Mouse (Mus musculus) midbrain, embryonic 11.5 days (tissue): ENCODE measurements around the gene Tefm. TPM values are rescaled to one million over a fixed set of nuclear protein-coding genes. Genes with fewer than 3 reads are reported as not detected.

ENCODE experiments used
- ATAC-seq: fragments of 200-750 bp; cut with Nextera tagmentation; 2 replicates; pipeline ENCODE4 v1.8.0; 2017; ENCODE audit warnings: moderate TSS enrichment, moderate library complexity; ENCODE audit not compliant: low FRiP score
- DNase-seq: peaks from one replicate; pipeline ENCODE4 v3.0.0; 2015; ENCODE audit warnings: low spot score; ENCODE audit errors: missing footprints
- H3K27ac ChIP-seq: fragments of 300-500 bp; sonication (generic); 2 replicates; pipeline ENCODE4 v1.5.1; 2014; ENCODE audit warnings: low read depth, low read length
- H3K27me3 ChIP-seq: fragments of 300-500 bp; sonication (generic); 2 replicates; pipeline ENCODE4 v1.6.1; 2014; ENCODE audit warnings: mild to moderate bottlenecking, low read length, moderate library complexity, mixed read lengths; ENCODE audit not compliant: control insufficient read depth, insufficient read depth
- H3K36me3 ChIP-seq: fragments of 300-500 bp; sonication (generic); 2 replicates; pipeline ENCODE4 v1.6.1; 2014; ENCODE audit warnings: mild to moderate bottlenecking, low read length, moderate library complexity, mixed read lengths; ENCODE audit not compliant: control insufficient read depth, insufficient read depth
- H3K4me1 ChIP-seq: fragments of 300-500 bp; sonication (generic); 2 replicates; pipeline ENCODE4 v1.6.1; 2014; ENCODE audit warnings: low read length; ENCODE audit not compliant: control insufficient read depth, insufficient read depth
- H3K4me2 ChIP-seq: fragments of 300-500 bp; sonication (generic); 2 replicates; pipeline ENCODE4 v1.6.1; 2014; ENCODE audit warnings: mild to moderate bottlenecking, moderate library complexity
- H3K4me3 ChIP-seq: fragments of 300-500 bp; sonication (generic); 2 replicates; pipeline ENCODE4 v1.5.1; 2014; ENCODE audit warnings: low read depth, low read length
- H3K9ac ChIP-seq: fragments of 300-500 bp; sonication (generic); 2 replicates; pipeline ENCODE4 v1.6.1; 2014; ENCODE audit warnings: low read length
- H3K9me3 ChIP-seq: fragments of 300-500 bp; sonication (generic); 2 replicates; pipeline ENCODE4 v1.6.1; 2016; ENCODE audit warnings: low read length; ENCODE audit not compliant: control insufficient read depth
- WGBS: fragments of 180-500 bp; shearing (Covaris S2); extraction: QIAGEN DNeasy Blood & Tissue Kit; methylation state at CpG from one replicate; pipeline ENCODE4 v1.1.7; 2014; 5-methylcytosine and 5-hydroxymethylcytosine counted together
- polyA plus RNA-seq: library from polyadenylated mRNA; unstranded; fragments of >200 nt; fragmentation: Nextera tagmentation; extraction: Ambion mirVana; gene quantifications from 2 replicates; pipeline ENCODE4 v1.2.1, GENCODE M21; 2014

The Tefm gene
- polyA plus RNA-seq, 1 experiment from 2014 or later = 30.3 TPM

DNA sequence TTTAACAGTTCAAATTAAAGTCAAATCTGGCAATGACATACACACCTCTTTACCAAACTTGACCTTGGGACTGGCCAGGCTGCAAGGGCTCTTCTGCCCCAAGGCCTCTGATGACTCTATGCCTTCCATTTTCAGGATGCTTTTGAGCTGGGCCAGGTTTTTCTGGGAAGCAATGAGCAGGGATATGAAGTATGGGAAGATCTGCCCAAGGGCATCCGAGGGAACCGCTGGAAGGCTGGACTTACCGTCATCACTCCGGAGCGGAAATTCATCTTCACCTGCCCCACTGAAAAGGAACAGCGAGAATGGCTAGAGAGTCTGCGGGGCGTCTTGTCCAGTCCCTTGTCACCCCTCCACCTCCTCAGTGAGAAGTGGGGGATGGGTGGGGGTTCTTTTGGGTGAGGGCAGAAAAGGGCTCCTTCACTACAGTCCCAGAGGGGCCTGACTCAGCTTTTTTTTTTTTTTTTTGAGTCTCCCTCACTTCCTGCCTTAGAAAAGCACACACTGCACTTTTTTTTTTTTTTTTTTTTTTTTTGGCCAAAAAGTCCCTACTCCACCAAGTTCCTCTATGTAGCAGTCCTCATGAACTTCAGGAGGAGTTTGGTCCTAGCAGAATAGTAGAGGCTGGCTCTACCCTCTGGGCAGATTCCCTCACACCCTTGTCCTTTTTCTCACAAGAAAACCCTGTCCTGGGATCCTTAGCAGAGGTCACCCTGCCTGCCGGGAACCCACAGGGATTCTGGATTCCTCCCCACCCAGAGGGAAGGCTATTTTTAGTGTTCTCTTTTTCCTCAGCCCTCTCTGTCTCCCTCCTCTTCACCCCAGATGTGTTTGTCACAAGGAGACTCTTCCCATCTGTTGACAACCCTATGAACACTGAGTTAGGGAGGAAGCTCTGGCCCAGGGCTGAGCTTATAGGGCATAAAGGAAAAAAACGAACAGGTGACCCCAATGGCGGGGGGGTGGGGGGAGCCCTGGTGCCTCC, 35.2 kb upstream of the Tefm start:
- Histone ChIP-seq H3K9ac (no peak overlapping the region), H3K27me3 (no peaks in the 10 kb centered on the region), H3K4me3 (no peak overlapping the region), H3K4me1 (no peaks in the 10 kb centered on the region), H3K27ac (no peak overlapping the region), H3K4me2 (no peak overlapping the region), H3K36me3 (no peaks in the 10 kb centered on the region), H3K9me3 (no peaks in the 10 kb centered on the region)
- DNase-seq (no peak), ATAC-seq (no peak)
- WGBS = 75% methylated on average over 11 of the region's 11 CpGs

DNA sequence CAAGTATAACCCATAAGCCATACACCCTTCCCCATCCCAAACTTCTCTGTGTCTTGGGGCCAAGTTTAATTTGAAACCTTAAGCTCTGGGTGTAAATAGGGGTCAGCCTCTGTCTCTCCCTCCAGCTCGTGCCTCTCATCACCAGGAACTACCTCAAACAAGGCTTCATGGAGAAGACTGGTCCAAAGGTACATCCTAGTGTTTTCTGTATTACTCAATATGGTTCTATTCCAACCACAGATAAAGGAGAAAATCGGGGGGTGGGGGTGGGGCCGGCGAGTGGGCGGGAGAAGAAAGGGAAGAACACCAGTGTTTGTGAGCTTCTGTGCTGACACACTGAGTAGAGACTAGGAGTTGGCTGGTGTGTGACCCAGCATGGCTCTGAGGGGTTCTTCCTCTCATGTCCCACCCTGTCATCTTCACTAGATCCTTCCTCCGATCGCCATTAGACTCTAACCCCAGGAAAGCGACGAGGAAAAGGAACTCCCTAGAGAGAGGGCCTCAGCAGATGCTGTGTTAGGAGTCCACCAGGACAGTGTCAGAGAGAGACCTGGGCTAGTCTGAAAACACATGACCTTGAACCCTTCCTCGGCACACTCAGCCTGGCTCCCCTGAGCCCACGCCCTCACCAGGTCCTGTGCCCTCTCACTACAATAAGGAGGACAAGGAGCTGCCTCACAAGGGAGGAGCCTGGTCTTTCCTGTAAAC, 32.1 kb upstream of the Tefm start:
- Histone ChIP-seq H3K27me3 (no peaks in the 10 kb centered on the region), H3K27ac (no peak overlapping the region), H3K4me2 (no peak overlapping the region), H3K36me3 (no peaks in the 10 kb centered on the region), H3K4me1 (no peaks in the 10 kb centered on the region), H3K9ac (no peak overlapping the region), H3K9me3 (no peaks in the 10 kb centered on the region), H3K4me3 (no peak overlapping the region)
- 83% methylated on average over 11 of the region's 11 CpGs for WGBS
- DNase-seq (no peak), ATAC-seq (no peak)

DNA sequence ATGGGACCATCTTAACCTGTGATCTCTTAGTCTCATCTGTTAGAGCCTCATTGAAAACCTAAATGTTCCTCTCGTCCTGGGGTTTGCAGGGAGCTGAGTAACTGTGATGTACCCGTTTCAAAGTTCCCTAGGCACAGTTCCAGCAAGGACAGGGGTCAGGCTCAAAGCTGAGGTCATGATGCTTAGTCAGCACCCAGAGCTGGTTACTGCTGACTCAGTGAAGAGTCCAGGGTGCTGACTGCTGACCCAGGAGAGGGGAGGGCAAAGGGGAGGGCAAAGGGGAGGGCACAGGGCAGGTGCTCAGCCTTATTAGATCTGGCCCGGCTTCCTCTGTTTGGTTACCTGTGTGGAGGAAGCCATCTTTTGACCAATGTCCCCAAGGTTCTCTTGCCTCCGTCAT, 29.9 kb upstream of the Tefm start:
- H3K4me3 ChIP-seq = no peak overlapping the region
- ATAC-seq (no peak), DNase-seq (no peak)
- no peak overlapping the region for H3K9ac ChIP-seq
- 66% methylated on average over 4 of the region's 4 CpGs for WGBS
- no peaks in the 10 kb centered on the region for H3K36me3 ChIP-seq
- no peaks in the 10 kb centered on the region for H3K9me3 ChIP-seq
- H3K4me2 ChIP-seq = no peak overlapping the region
- no peaks in the 10 kb centered on the region for H3K27me3 ChIP-seq
- no peak overlapping the region for H3K27ac ChIP-seq
- no peaks in the 10 kb centered on the region for H3K4me1 ChIP-seq

DNA sequence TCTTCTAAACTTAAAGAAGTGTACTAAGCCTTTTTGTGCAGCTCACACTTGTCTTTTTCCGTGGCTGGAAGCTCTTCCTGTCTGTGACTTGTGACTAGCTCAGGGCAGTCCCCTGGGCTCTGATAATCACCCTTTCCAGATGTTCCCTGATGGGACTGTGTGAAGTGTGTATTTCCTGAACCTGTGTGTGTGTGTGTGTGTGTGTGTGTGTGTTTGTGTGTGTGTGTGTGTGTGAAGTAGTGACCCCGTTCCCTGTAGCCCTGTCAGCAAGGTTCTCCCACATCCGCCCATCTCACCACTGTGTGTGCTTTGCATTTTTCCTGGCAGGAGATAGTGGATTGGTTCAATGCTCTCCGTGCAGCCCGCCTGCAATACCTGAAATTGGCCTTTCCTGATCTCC, 28.4 kb upstream of the Tefm start:
- Histone ChIP-seq H3K4me2 (no peak overlapping the region), H3K9me3 (no peaks in the 10 kb centered on the region), H3K9ac (no peak overlapping the region), H3K36me3 (no peaks in the 10 kb centered on the region), H3K27ac (no peak overlapping the region), H3K4me1 (no peaks in the 10 kb centered on the region), H3K4me3 (no peak overlapping the region), H3K27me3 (no peaks in the 10 kb centered on the region)
- ATAC-seq = no peak
- 80% methylated on average over 5 of the region's 5 CpGs for WGBS
- DNase-seq = no peak

DNA sequence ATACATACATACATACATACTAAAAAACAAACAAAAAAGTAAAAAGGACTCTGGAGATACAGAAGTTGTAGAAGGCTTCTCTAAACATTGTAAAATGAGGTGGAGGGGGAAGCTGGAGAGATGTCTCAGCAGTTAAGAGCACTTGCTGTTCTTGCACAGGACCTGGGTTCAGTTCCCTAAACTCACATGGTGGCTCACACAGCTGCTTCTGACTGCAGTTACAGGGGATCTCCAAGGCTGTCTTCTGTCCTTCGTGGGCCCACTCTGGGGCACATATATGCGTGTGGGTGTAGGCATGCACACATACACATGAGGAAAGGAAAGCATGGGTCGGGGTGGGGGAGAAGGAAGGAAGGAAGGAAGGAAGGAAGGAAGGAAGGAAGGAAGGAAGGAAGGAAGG, 27.7 kb upstream of the Tefm start:
- Histone ChIP-seq H3K9ac (no peak overlapping the region), H3K4me2 (no peak overlapping the region), H3K4me1 (no peaks in the 10 kb centered on the region), H3K9me3 (no peaks in the 10 kb centered on the region), H3K36me3 (no peaks in the 10 kb centered on the region), H3K4me3 (no peak overlapping the region), H3K27me3 (no peaks in the 10 kb centered on the region), H3K27ac (no peak overlapping the region)
- DNase-seq = no peak
- no peak for ATAC-seq
- 86% methylated on average over 3 of the region's 3 CpGs for WGBS

DNA sequence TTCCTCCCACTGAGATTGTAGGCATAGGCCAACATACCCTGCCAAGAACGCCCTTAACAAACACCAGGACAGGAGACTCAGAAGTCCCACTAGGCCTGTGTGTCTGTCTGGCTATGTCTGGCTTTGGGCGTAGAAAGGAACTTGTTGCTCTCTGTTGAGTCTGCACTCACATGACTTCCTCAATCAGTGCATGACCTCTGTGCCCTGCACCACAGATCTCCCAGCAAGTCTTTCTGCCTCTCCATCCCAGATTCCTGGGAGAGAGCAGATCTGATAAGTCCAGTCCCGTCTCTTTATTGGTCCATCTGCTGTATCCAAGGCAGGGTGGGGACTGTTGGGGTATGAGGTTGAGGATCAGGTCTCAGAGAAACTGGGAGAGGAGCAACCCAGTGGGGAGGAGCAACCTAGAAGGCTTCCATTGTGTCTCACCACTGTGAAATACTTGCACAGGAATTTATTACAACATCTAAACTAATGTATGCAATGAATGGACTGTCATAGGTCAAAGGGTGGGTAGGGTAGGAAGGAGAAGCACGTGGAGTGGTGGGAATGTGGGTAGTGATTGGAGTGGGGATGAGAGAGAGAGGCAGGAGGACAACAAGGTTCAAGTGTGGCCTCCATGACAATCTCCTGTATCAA, 26.8 kb upstream of the Tefm start:
- DNase-seq (no peak), ATAC-seq (no peak)
- H3K27me3 ChIP-seq = no peaks in the 10 kb centered on the region
- H3K27ac ChIP-seq = no peak overlapping the region
- no peaks in the 10 kb centered on the region for H3K9me3 ChIP-seq
- H3K9ac ChIP-seq = no peak overlapping the region
- no peak overlapping the region for H3K4me2 ChIP-seq
- no peaks in the 10 kb centered on the region for H3K36me3 ChIP-seq
- no peaks in the 10 kb centered on the region for H3K4me1 ChIP-seq
- WGBS = 80% methylated on average over 4 of the region's 4 CpGs
- no peak overlapping the region for H3K4me3 ChIP-seq

DNA sequence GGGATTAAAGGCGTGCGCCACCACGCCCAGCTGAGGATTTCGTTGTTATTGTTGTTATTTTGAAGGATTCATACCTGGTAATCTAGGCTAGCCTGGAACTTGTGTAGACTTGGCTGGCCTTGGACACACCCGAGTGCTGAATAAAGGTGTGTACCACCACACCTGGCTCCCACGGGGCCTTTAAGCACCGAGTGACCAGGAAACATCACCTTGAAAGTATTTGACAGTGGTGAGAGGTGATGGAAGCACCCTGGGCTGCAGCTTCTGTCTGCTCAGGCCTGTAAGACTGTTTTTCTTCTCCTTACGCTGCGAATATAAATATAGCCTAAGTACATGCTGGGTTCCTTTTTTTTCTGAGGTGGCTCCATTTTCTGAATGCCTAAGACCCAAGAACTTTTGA, 26.1 kb upstream of the Tefm start:
- Histone ChIP-seq H3K36me3 (no peaks in the 10 kb centered on the region), H3K9me3 (no peaks in the 10 kb centered on the region), H3K27me3 (no peaks in the 10 kb centered on the region), H3K4me3 (no peak overlapping the region), H3K27ac (no peak overlapping the region), H3K4me1 (no peaks in the 10 kb centered on the region), H3K9ac (no peak overlapping the region), H3K4me2 (no peak overlapping the region)
- no peak for DNase-seq
- ATAC-seq = no peak
- WGBS = 95% methylated on average over 9 of the region's 9 CpGs

DNA sequence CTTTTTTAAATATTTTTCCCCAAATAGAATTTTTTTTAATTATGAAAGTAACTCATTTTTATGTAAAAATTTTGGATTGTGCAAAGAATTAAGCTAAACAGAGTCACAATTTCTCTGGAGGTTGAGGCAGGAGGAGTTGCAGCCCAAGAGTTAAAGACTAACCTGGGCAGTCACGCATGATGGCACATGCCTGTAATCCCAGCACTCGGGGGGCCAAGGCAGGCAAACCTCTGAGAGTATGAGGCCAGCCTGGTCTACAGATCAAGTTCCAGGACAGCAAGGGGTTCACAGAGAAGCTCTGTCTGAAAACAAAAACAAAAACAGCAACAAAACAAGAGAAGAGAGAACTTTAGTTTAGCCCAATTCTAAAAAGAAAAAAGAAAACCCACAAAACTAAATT, 22.2 kb upstream of the Tefm start:
- Histone ChIP-seq H3K4me3 (no peak overlapping the region), H3K9ac (no peak overlapping the region), H3K36me3 (no peaks in the 10 kb centered on the region), H3K4me2 (no peak overlapping the region), H3K27me3 (no peaks in the 10 kb centered on the region), H3K27ac (no peak overlapping the region), H3K9me3 (no peaks in the 10 kb centered on the region), H3K4me1 (no peaks in the 10 kb centered on the region)
- ATAC-seq (no peak), DNase-seq (no peak)
- WGBS = 35% methylated on average over 2 of the region's 2 CpGs
